Mouse (Mus musculus): ENCODE data around the gene 2310022B05Rik. TPM values are rescaled to one million over a fixed set of nuclear protein-coding genes. Genes with fewer than 3 reads are reported as not detected.

2310022B05Rik gene
- polyA plus RNA-seq, 1 experiment from 2014 or later, result 25.1 TPM

GRCm38 (mm10) chr8:124681077-124681791, 18.1 kb upstream of the 2310022B05Rik start:
- Histone ChIP-seq H3K9me3 (no peaks in the 10 kb centered on the region), H3K4me2 (no peak overlapping the region), H3K4me1 (no peaks in the 10 kb centered on the region), H3K4me3 (replicated peaks) (no peak overlapping the region), H3K27ac (no peak overlapping the region), H3K9ac (no peak overlapping the region), H3K36me3 (peaks cover 31% of the 10 kb centered on the region; the same call in 1 of the 2 replicates), H3K27me3 (replicated peaks) (no peaks in the 10 kb centered on the region)
- 79% methylated on average over 10 of the region's 10 CpGs for WGBS
- ATAC-seq (ENCODE audit: insufficient read depth, low FRiP score, low read depth), result no peak

GRCm38 (mm10) chr8:124678246-124678645, 15.1 kb upstream of the 2310022B05Rik start:
- H3K27me3 ChIP-seq (replicated peaks), result no peaks in the 10 kb centered on the region
- H3K4me2 ChIP-seq, result no peak overlapping the region
- H3K9ac ChIP-seq, result no peak overlapping the region
- H3K4me3 ChIP-seq (replicated peaks), result no peak overlapping the region
- no peaks in the 10 kb centered on the region for H3K4me1 ChIP-seq
- no peak for ATAC-seq (ENCODE audit: insufficient read depth, low FRiP score, low read depth)
- H3K9me3 ChIP-seq, result no peaks in the 10 kb centered on the region
- no peak overlapping the region for H3K27ac ChIP-seq
- whole genome bisulfite sequencing, result 90% methylated on average over 13 of the region's 13 CpGs
- H3K36me3 ChIP-seq, result peaks cover 26% of the 10 kb centered on the region; the same call in 1 of the 2 replicates

- no peaks in the 10 kb centered on the region for H3K27me3 ChIP-seq (replicated peaks)
- H3K36me3 ChIP-seq, result peaks cover 29% of the 10 kb centered on the region; the same call in 1 of the 2 replicates
- no peak overlapping the region for H3K27ac ChIP-seq
- ATAC-seq (ENCODE audit: insufficient read depth, low FRiP score, low read depth), result peak; percentile 59; the same call in 1 of the 2 replicates
- H3K4me2 ChIP-seq, result no peak overlapping the region
- 47% methylated on average over 12 of the region's 12 CpGs for WGBS
- no peak overlapping the region for H3K4me3 ChIP-seq (replicated peaks)
- H3K9me3 ChIP-seq, result no peaks in the 10 kb centered on the region
- H3K9ac ChIP-seq, result no peak overlapping the region
- no peaks in the 10 kb centered on the region for H3K4me1 ChIP-seq
Observed at GRCm38 (mm10) chr8:124677486-124677885, 14.3 kb upstream of the 2310022B05Rik start.

- H3K4me2 ChIP-seq, result no peak overlapping the region
- peak; percentile 20; the same call in 1 of the 2 replicates for ATAC-seq (ENCODE audit: insufficient read depth, low FRiP score, low read depth)
- no peak overlapping the region for H3K9ac ChIP-seq
- no peak overlapping the region for H3K4me3 ChIP-seq (replicated peaks)
- no peaks in the 10 kb centered on the region for H3K9me3 ChIP-seq
- no peak overlapping the region for H3K27ac ChIP-seq
- 89% methylated on average over 7 of the region's 7 CpGs for WGBS
- no peaks in the 10 kb centered on the region for H3K27me3 ChIP-seq (replicated peaks)
- H3K4me1 ChIP-seq, result no peaks in the 10 kb centered on the region
- peaks cover 31% of the 10 kb centered on the region; the same call in 1 of the 2 replicates for H3K36me3 ChIP-seq
Observed at GRCm38 (mm10) chr8:124677078-124677477, 13.9 kb upstream of the 2310022B05Rik start.

GRCm38 (mm10) chr8:124676661-124677060, 13.5 kb upstream of the 2310022B05Rik start:
- Histone ChIP-seq H3K9ac (no peak overlapping the region), H3K4me2 (no peak overlapping the region), H3K27ac (no peak overlapping the region), H3K36me3 (peaks cover 29% of the 10 kb centered on the region; the same call in 1 of the 2 replicates), H3K4me1 (no peaks in the 10 kb centered on the region), H3K4me3 (replicated peaks) (no peak overlapping the region), H3K27me3 (replicated peaks) (no peaks in the 10 kb centered on the region), H3K9me3 (no peaks in the 10 kb centered on the region)
- ATAC-seq (ENCODE audit: insufficient read depth, low FRiP score, low read depth), result no peak
- WGBS, result 94% methylated on average over 4 of the region's 4 CpGs

- 94% methylated on average over 2 of the region's 2 CpGs for WGBS
- ATAC-seq (ENCODE audit: insufficient read depth, low FRiP score, low read depth), result no peak
- Histone ChIP-seq H3K4me3 (replicated peaks) (no peak overlapping the region), H3K4me1 (no peaks in the 10 kb centered on the region), H3K4me2 (no peak overlapping the region), H3K9me3 (no peaks in the 10 kb centered on the region), H3K36me3 (0 out of 2 replicates have a peak, but pooled peaks cover 14% of the 10 kb centered on the region), H3K27me3 (replicated peaks) (no peaks in the 10 kb centered on the region), H3K27ac (no peak overlapping the region), H3K9ac (no peak overlapping the region)
Observed at GRCm38 (mm10) chr8:124672345-124672744, 9.2 kb upstream of the 2310022B05Rik start.

GRCm38 (mm10) chr8:124668798-124669197, 5.6 kb upstream of the 2310022B05Rik start:
- H3K27me3 ChIP-seq (replicated peaks), result no peaks in the 10 kb centered on the region
- WGBS, result 70% methylated on average over 3 of the region's 3 CpGs
- 0 out of 2 replicates have a peak, but pooled peaks cover under 1% of the 10 kb centered on the region for H3K4me1 ChIP-seq
- H3K9ac ChIP-seq, result no peak overlapping the region
- no peak overlapping the region for H3K27ac ChIP-seq
- no peak overlapping the region for H3K4me3 ChIP-seq (replicated peaks)
- no peaks in the 10 kb centered on the region for H3K9me3 ChIP-seq
- ATAC-seq (ENCODE audit: insufficient read depth, low FRiP score, low read depth), result no peak
- H3K36me3 ChIP-seq, result 0 out of 2 replicates have a peak, but pooled peaks cover 14% of the 10 kb centered on the region
- no peak overlapping the region for H3K4me2 ChIP-seq

GRCm38 (mm10) chr8:124664414-124664813, 1.2 kb upstream of the 2310022B05Rik start:
- H3K9ac ChIP-seq, result no peak overlapping the region
- H3K4me3 ChIP-seq (replicated peaks), result no peak overlapping the region
- peaks cover 26% of the 10 kb centered on the region for H3K4me1 ChIP-seq
- no peak overlapping the region for H3K4me2 ChIP-seq
- H3K27ac ChIP-seq, result peak overlapping the region; percentile 92; the same call in 1 of the 2 replicates
- no peaks in the 10 kb centered on the region for H3K36me3 ChIP-seq
- ATAC-seq (ENCODE audit: insufficient read depth, low FRiP score, low read depth), result no peak
- H3K9me3 ChIP-seq, result no peaks in the 10 kb centered on the region
- H3K27me3 ChIP-seq (replicated peaks), result no peaks in the 10 kb centered on the region
- 64% methylated on average over 3 of the region's 3 CpGs for WGBS

GRCm38 (mm10) chr8:124663874-124664230, 683 bp upstream of the 2310022B05Rik start:
- Histone ChIP-seq H3K4me2 (peak overlapping the region; percentile 76), H3K9me3 (no peaks in the 10 kb centered on the region), H3K27me3 (replicated peaks) (no peaks in the 10 kb centered on the region), H3K27ac (peak overlapping the region; percentile 92), H3K9ac (no peak overlapping the region), H3K36me3 (no peaks in the 10 kb centered on the region), H3K4me1 (peaks cover 30% of the 10 kb centered on the region), H3K4me3 (replicated peaks) (peak overlapping the region; percentile 87)
- ATAC-seq (ENCODE audit: insufficient read depth, low FRiP score, low read depth), result no peak
- WGBS, result 40% methylated on average over 4 of the region's 4 CpGs

GRCm38 (mm10) chr8:124662446-124663111, 590 bp downstream of the 2310022B05Rik start:
- Histone ChIP-seq H3K9me3 (no peaks in the 10 kb centered on the region), H3K36me3 (no peaks in the 10 kb centered on the region), H3K4me3 (replicated peaks) (peak overlapping the region; percentile 87), H3K4me1 (peaks cover 40% of the 10 kb centered on the region), H3K27ac (peak overlapping the region; percentile 92), H3K27me3 (replicated peaks) (no peaks in the 10 kb centered on the region), H3K4me2 (peak overlapping the region; percentile 76), H3K9ac (peak overlapping the region; percentile 98)
- WGBS, result 0% methylated on average over 47 of the region's 49 CpGs
- ATAC-seq (ENCODE audit: insufficient read depth, low FRiP score, low read depth), result peak; percentile 23; the same call in 1 of the 2 replicates

GRCm38 (mm10) chr8:124661781-124662180, 1.4 kb downstream of the 2310022B05Rik start:
- no peak for ATAC-seq (ENCODE audit: insufficient read depth, low FRiP score, low read depth)
- Histone ChIP-seq H3K27ac (peak overlapping the region; percentile 92), H3K9me3 (no peaks in the 10 kb centered on the region), H3K9ac (peak overlapping the region; percentile 98; the same call in 1 of the 2 replicates), H3K27me3 (replicated peaks) (no peaks in the 10 kb centered on the region), H3K36me3 (no peaks in the 10 kb centered on the region), H3K4me3 (replicated peaks) (peak overlapping the region; percentile 87), H3K4me2 (peak overlapping the region; percentile 76), H3K4me1 (peaks cover 40% of the 10 kb centered on the region)
- WGBS, result 20% methylated on average over 9 of the region's 9 CpGs

- ATAC-seq (ENCODE audit: insufficient read depth, low FRiP score, low read depth), result peak; percentile 75
- H3K4me2 ChIP-seq, result peak overlapping the region; percentile 22; the same call in 1 of the 2 replicates
- no peaks in the 10 kb centered on the region for H3K27me3 ChIP-seq (replicated peaks)
- 20% methylated on average over 2 of the region's 2 CpGs for WGBS
- no peak overlapping the region for H3K9ac ChIP-seq
- peak overlapping the region; percentile 72 for H3K27ac ChIP-seq
- no peaks in the 10 kb centered on the region for H3K9me3 ChIP-seq
- peaks cover 5% of the 10 kb centered on the region; the same call in 1 of the 2 replicates for H3K36me3 ChIP-seq
- no peak overlapping the region for H3K4me3 ChIP-seq (replicated peaks)
- H3K4me1 ChIP-seq, result peaks cover 48% of the 10 kb centered on the region
Observed at GRCm38 (mm10) chr8:124658415-124658814, 4.8 kb downstream of the 2310022B05Rik start.

Data from stomach, embryonic 15.5 days (tissue).